Mouse (Mus musculus): ENCODE data around the gene Ncl. TPM values are rescaled to one million over a fixed set of nuclear protein-coding genes. Genes with fewer than 3 reads are reported as not detected.

Gene Ncl
- polyA plus RNA-seq, 1 experiment from 2014 or later: 175 TPM

DNA sequence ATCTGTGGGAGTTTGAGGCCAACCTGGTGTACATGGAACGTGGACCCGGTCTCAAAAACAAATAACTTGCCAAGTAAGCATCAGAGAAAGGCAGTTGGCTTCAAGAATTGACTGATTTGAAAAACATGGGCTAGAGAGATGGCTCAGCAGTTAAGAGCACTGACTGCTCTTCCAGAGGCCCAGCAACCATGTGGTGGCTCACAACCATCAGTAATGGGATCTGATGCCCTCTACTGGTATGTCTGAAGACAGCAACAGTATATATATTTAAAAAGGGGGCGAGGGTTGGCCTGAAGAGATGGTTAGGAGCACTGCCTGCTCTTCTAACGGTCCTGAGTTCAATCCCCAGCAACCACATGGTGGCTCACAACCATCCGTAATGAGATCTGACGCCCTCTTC is 4.5 kb upstream of the Ncl start:
- Histone ChIP-seq H3K9me3 (ENCODE audit: low read length) (no peaks in the 10 kb centered on the region), H3K4me1 (ENCODE audit: insufficient read depth) (peaks cover 8% of the 10 kb centered on the region), H3K36me3 (replicated peaks; ENCODE audit: insufficient read depth, low read length) (no peaks in the 10 kb centered on the region), H3K27ac (ENCODE audit: low read depth) (no peak overlapping the region), H3K4me3 (ENCODE audit: low read depth, low read length) (no peak overlapping the region), H3K9ac (replicated peaks) (no peak overlapping the region), H3K4me2 (ENCODE audit: low read depth, low read length) (no peak overlapping the region), H3K27me3 (ENCODE audit: insufficient read depth, low read length) (no peaks in the 10 kb centered on the region)
- DNase-seq: no peak
- ATAC-seq: no peak
- 19% methylated on average over 6 of the region's 6 CpGs for WGBS (ENCODE audit: insufficient replicate concordance)
- TF ChIP-seq CTCF (IDR thresholded peaks at IDR 0.05; ENCODE audit: low read depth): peak; percentile 69
- no peak for TF ChIP-seq EP300 (IDR thresholded peaks at IDR 0.05; ENCODE audit: low read depth)

DNA sequence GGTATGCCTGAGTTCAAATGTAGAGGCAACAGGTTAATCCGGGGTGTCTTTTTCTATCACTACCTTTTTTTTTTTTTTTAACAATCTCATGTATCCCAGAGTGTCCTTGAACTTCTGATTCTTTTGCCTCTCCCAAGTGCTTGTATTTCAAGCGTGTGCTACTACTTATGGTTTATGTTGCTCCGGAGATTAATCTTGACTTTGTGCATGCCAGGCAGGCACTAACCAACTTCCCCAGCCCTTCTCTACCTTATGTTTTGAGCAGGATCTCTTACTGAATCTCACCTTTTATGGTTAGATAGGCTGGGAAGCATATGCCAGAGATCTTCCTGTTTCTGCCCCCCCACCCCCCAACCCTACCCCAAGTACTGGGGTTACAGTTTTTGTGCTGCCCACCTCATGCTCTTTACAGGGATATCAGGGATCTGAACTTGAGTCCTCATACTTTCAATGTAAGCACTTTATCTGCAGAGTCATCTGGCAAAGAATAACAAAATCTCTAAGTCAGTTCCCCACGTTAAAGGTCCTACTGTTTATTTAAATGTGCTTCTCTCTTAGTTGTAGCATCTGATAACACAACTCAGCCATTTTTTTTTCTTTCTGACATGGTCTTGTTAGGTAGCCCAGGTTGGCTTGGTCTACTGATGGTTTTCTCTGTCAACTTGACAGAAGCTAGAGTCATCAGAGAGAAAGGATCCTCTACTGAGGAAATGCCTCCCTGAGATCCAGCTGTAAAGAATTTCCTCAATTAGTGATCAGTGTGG is 2.8 kb upstream of the Ncl start:
- no peak overlapping the region for H3K4me3 ChIP-seq (ENCODE audit: low read depth, low read length)
- DNase-seq (no peak), ATAC-seq (no peak)
- WGBS (ENCODE audit: insufficient replicate concordance): 76% methylated on average over 4 of the region's 4 CpGs
- H3K36me3 ChIP-seq (replicated peaks; ENCODE audit: insufficient read depth, low read length): peaks cover 8% of the 10 kb centered on the region
- no peak for TF ChIP-seq CTCF (IDR thresholded peaks at IDR 0.05; ENCODE audit: low read depth)
- TF ChIP-seq EP300 (IDR thresholded peaks at IDR 0.05; ENCODE audit: low read depth): no peak
- no peak overlapping the region for H3K27ac ChIP-seq (ENCODE audit: low read depth)
- H3K4me1 ChIP-seq (ENCODE audit: insufficient read depth): peaks cover 14% of the 10 kb centered on the region
- no peaks in the 10 kb centered on the region for H3K9me3 ChIP-seq (ENCODE audit: low read length)
- H3K4me2 ChIP-seq (ENCODE audit: low read depth, low read length): no peak overlapping the region
- no peaks in the 10 kb centered on the region for H3K27me3 ChIP-seq (ENCODE audit: insufficient read depth, low read length)
- H3K9ac ChIP-seq (replicated peaks): no peak overlapping the region

DNA sequence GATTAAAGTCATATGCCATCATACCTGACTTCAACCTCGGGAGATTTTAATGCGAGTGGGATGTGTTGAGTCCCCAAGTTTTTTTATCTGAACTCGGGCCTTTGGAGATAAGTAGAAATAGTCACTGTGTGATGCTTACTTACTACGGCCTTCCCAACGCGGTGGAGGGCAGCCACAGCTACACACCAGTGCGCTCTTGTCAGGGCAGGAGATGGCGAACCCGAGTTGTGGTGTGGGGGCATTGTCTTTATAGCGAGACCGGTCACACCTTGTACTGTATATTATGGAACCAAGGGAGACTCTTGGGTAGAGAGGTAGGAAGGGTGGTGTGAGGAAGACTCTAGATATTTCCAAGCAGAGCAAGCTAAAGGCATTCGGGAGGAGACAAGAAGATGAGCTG is 1.2 kb upstream of the Ncl start:
- Histone ChIP-seq H3K9ac (replicated peaks) (peak overlapping the region; percentile 84), H3K27me3 (ENCODE audit: insufficient read depth, low read length) (no peaks in the 10 kb centered on the region), H3K4me2 (ENCODE audit: low read depth, low read length) (peak overlapping the region; percentile 86), H3K4me1 (ENCODE audit: insufficient read depth) (peaks cover 14% of the 10 kb centered on the region), H3K36me3 (replicated peaks; ENCODE audit: insufficient read depth, low read length) (peaks cover 23% of the 10 kb centered on the region), H3K9me3 (ENCODE audit: low read length) (no peaks in the 10 kb centered on the region), H3K27ac (ENCODE audit: low read depth) (peak overlapping the region; percentile 88), H3K4me3 (ENCODE audit: low read depth, low read length) (peak overlapping the region; percentile 94)
- DNase-seq (no peak), ATAC-seq (no peak)
- TF ChIP-seq EP300 (IDR thresholded peaks at IDR 0.05; ENCODE audit: low read depth) (no peak), CTCF (IDR thresholded peaks at IDR 0.05; ENCODE audit: low read depth) (no peak)
- 15% methylated on average over 12 of the region's 12 CpGs for WGBS (ENCODE audit: insufficient replicate concordance)

DNA sequence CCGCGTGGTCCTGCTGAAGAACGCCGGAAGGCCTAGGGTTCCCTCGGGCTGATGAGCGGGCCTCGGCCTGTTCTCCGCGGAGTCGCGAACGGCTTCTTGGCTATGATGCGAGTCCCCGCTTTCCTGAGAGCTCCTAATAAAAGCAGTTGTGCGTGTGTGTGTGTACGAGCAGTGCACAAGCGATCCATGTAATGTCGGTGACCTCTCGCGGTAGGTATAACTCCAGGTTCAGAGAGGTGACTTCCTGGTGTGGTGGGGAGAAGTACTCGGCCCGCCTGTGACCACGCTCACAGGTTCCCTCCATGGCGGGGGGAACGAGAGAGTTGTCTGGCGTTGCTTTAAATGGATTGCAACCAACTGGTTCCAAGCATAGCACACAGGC is 589 bp upstream of the Ncl start:
- H3K4me1 ChIP-seq (ENCODE audit: insufficient read depth): peaks cover 14% of the 10 kb centered on the region
- peak overlapping the region; percentile 88 for H3K27ac ChIP-seq (ENCODE audit: low read depth)
- peak; percentile 24 for ATAC-seq

DNA sequence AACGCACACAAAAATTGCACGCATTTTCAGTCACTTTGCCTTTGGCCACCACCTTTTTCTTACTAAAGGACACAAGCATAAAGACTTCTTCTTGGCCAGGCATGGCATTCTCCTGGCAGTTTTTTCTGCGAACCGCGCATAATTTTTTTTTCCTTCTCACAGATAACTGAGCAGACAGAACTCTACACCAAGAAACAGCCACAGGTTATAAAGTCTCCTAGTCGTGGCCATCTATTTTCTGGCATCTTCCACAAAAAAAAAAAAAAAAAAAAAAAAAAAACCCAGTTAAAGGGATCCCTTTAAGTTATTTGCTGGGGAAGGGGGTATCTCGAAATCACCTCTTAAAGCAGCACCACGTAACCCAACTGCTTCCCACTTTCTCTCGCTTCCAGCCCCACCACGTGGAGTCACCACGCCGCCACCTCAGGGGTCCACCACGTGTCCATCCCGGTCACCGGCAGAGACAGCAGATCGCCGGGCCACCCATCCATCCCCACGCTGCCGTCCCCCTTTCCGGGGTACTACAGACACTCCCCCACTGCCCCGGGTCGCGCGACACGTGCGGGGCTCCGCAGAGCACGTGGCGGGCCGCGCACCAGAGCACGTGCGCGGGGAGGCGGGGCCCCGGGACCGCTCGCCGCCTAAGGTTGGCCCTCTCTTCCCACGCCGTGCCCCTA is 833 bp downstream of the Ncl start:
- Histone ChIP-seq H3K9me3 (ENCODE audit: low read length) (no peaks in the 10 kb centered on the region), H3K27ac (ENCODE audit: low read depth) (peak overlapping the region; percentile 100), H3K27me3 (ENCODE audit: insufficient read depth, low read length) (no peaks in the 10 kb centered on the region), H3K4me3 (ENCODE audit: low read depth, low read length) (peak overlapping the region; percentile 94), H3K36me3 (replicated peaks; ENCODE audit: insufficient read depth, low read length) (peaks cover 44% of the 10 kb centered on the region), H3K9ac (replicated peaks) (peak overlapping the region; percentile 92), H3K4me1 (ENCODE audit: insufficient read depth) (peaks cover 14% of the 10 kb centered on the region), H3K4me2 (ENCODE audit: low read depth, low read length) (peak overlapping the region; percentile 99)
- WGBS (ENCODE audit: insufficient replicate concordance): under 1% methylated on average over 41 of the region's 41 CpGs
- DNase-seq: no peak
- ATAC-seq: no peak; the same call in 1 of the 2 replicates
- TF ChIP-seq EP300 (IDR thresholded peaks at IDR 0.05; ENCODE audit: low read depth) (no peak), CTCF (IDR thresholded peaks at IDR 0.05; ENCODE audit: low read depth) (no peak)

More for the DNA sequence above, 589 bp upstream of the Ncl start:
- H3K9ac ChIP-seq (replicated peaks): peak overlapping the region; percentile 84
- peaks cover 29% of the 10 kb centered on the region for H3K36me3 ChIP-seq (replicated peaks; ENCODE audit: insufficient read depth, low read length)
- peak overlapping the region; percentile 94 for H3K4me3 ChIP-seq (ENCODE audit: low read depth, low read length)
- TF ChIP-seq CTCF (IDR thresholded peaks at IDR 0.05; ENCODE audit: low read depth) (no peak), EP300 (IDR thresholded peaks at IDR 0.05; ENCODE audit: low read depth) (no peak)
- H3K4me2 ChIP-seq (ENCODE audit: low read depth, low read length): peak overlapping the region; percentile 86
- no peaks in the 10 kb centered on the region for H3K9me3 ChIP-seq (ENCODE audit: low read length)
- WGBS (ENCODE audit: insufficient replicate concordance): under 1% methylated on average over 26 of the region's 26 CpGs
- H3K27me3 ChIP-seq (ENCODE audit: insufficient read depth, low read length): no peaks in the 10 kb centered on the region
- DNase-seq: no peak

DNA sequence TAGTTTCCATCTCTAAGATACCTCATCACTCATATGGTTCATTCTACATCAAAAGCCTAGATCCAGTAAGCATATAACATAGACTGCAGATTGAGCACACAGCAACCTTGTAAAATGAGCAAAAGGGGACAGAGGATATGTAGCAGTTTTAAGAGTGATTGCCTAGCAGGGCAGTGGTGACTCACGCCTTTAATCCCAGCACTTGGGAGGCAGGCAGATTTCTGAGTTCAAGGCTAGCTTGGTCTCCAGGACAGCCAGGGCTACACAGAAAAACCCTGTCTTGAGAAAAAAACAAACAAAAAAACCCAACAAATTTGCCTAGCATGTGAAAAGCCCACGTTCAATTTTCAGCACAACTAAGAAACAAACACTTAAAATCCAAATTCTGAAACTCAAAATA is 5.0 kb downstream of the Ncl start:
- Histone ChIP-seq H3K4me2 (ENCODE audit: low read depth, low read length) (no peak overlapping the region), H3K4me3 (ENCODE audit: low read depth, low read length) (no peak overlapping the region), H3K27me3 (ENCODE audit: insufficient read depth, low read length) (no peaks in the 10 kb centered on the region), H3K9me3 (ENCODE audit: low read length) (no peaks in the 10 kb centered on the region), H3K27ac (ENCODE audit: low read depth) (no peak overlapping the region), H3K36me3 (replicated peaks; ENCODE audit: insufficient read depth, low read length) (peaks cover 83% of the 10 kb centered on the region), H3K9ac (replicated peaks) (no peak overlapping the region), H3K4me1 (ENCODE audit: insufficient read depth) (peaks cover 6% of the 10 kb centered on the region)
- no peak for TF ChIP-seq CTCF (IDR thresholded peaks at IDR 0.05; ENCODE audit: low read depth)
- no peak for TF ChIP-seq EP300 (IDR thresholded peaks at IDR 0.05; ENCODE audit: low read depth)
- no peak for ATAC-seq
- 72% methylated on average over 2 of the region's 2 CpGs for WGBS (ENCODE audit: insufficient replicate concordance)
- DNase-seq: no peak

Measured in liver, postnatal 0 days (tissue).